Mouse (Mus musculus) central nervous system, embryonic 18 days (tissue): ENCODE measurements around the gene Alppl2. TPM values are rescaled to one million over a fixed set of nuclear protein-coding genes. Genes with fewer than 3 reads are reported as not detected.

Source experiments
- polyA plus RNA-seq: library from polyadenylated mRNA; depleted of rRNA; stranded (reverse); fragments of >200 nt; gene quantifications from 2 replicates; pipeline ENCODE4 v1.2.3, GENCODE M21; 2012; rRNA removed

Alppl2 gene
- polyA plus RNA-seq: not detected in 2 replicates

GRCm38 (mm10) chr1:87089828-87090227, at the start of gene Alppl2:
Gene Alppl2 (minus strand): TSS chr1:87089928.

DNA sequence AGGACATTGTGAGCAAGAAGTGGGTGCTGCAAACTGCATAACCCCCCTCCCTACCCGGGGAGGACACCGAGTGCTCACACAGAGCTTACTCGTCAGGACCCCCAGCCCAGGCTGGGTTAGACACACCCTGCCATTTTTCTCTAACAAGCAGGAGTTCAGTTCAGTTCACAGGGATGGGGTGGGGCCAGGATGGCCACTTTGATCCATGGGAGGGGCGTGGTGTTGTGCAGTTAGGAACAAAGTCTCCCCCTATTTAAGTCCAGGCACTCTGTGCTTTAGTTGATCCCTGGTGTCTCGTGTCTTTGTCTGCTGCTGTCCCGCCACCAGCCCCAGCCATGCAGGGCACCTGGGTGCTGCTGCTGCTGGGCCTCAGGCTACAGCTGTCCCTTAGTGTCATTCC, 34.9 kb upstream of the Alppl2 start, which contains the start of gene Akp3:
TSS of gene Akp3 (plus strand) at position 301 of the 400 bp plus-strand sequence.

GRCm38 (mm10) chr1:87101411-87101810, 11.7 kb upstream of the Alppl2 start, which contains the start of gene Alpi:
Gene Alpi (minus strand): TSS chr1:87101606.

Other genes with a start within 250 kb of the Alppl2 start
- 0.03 TPM in 1 of 2 replicates, not detected in the other for gene Alpi, start 11.7 kb upstream of the Alppl2 start, polyA plus RNA-seq
- not detected in 2 replicates for gene Akp3, start 35.0 kb upstream of the Alppl2 start, polyA plus RNA-seq
- 30.5 and 32.3 TPM in 2 replicates for gene Ecel1, start 66.6 kb upstream of the Alppl2 start, polyA plus RNA-seq
- gene Prss56, start 93.4 kb upstream of the Alppl2 start, polyA plus RNA-seq: 1.2 and 1.9 TPM in 2 replicates
- gene Chrnd, start 100.7 kb upstream of the Alppl2 start, polyA plus RNA-seq: 0.66 TPM in 1 of 2 replicates, not detected in the other
- gene Chrng, start 114.7 kb upstream of the Alppl2 start, polyA plus RNA-seq: 0.03 and 2.0 TPM in 2 replicates
- 61.3 and 66.4 TPM in 2 replicates for gene Eif4e2, start 124.0 kb upstream of the Alppl2 start, polyA plus RNA-seq
- 1.1 and 2.2 TPM in 2 replicates for gene Efhd1, start 174.4 kb upstream of the Alppl2 start, polyA plus RNA-seq
- 59.9 TPM in 2 replicates for gene Gigyf2, start 237.1 kb upstream of the Alppl2 start, polyA plus RNA-seq